Mouse (Mus musculus) liver, postnatal 0 days (tissue): ENCODE results near the gene Bpifa1.

ENCODE experiments used
- CTCF ChIP-seq: sonication (generic); IDR thresholded peaks from 2 replicates; pipeline ENCODE4 v1.5.1; 2016; ENCODE audit warnings: antibody characterized with exemption, low read depth
- EP300 ChIP-seq: IDR thresholded peaks from 2 replicates; pipeline ENCODE4 v1.6.1; 2016; ENCODE audit warnings: antibody characterized with exemption, low read depth, mild to moderate bottlenecking

GRCm38 (mm10) chr2:154130120-154130519 is 12.6 kb upstream of the Bpifa1 start, which contains the start of gene Bpifa3:
- TF ChIP-seq CTCF (no peak), EP300 (no peak)
